Mouse (Mus musculus) heart, postnatal 0 days (tissue): ENCODE results near the gene Rpl22. TPM values are rescaled to one million over a fixed set of nuclear protein-coding genes. Genes with fewer than 3 reads are reported as not detected.

Experiments used
- ATAC-seq: fragments of 200-750 bp; cut with Nextera tagmentation; 2 replicates; pipeline ENCODE4 v1.8.0; 2017; ENCODE audit warnings: low read depth, moderate number of reproducible peaks, moderate library complexity; ENCODE audit not compliant: insufficient read depth
- DNase-seq: peaks from one replicate; pipeline ENCODE4 v3.0.0-alpha.2; 2016; ENCODE audit warnings: low spot score
- H3K27ac ChIP-seq: fragments of 300-500 bp; sonication (generic); 2 replicates; pipeline ENCODE4 v1.5.1; 2014; ENCODE audit warnings: low read depth, mild to moderate bottlenecking
- H3K27me3 ChIP-seq: fragments of 300-500 bp; sonication (generic); 2 replicates; pipeline ENCODE4 v1.6.1; 2014; ENCODE audit warnings: low read length, mixed read lengths; ENCODE audit not compliant: control insufficient read depth, insufficient read depth
- H3K36me3 ChIP-seq: fragments of 300-500 bp; sonication (generic); replicated peaks from 2 replicates; pipeline ENCODE4 v1.6.1; 2014; ENCODE audit warnings: low read length, mixed read lengths; ENCODE audit not compliant: control insufficient read depth, insufficient read depth
- H3K4me1 ChIP-seq: fragments of 300-500 bp; sonication (generic); 2 replicates; pipeline ENCODE4 v1.6.1; 2014; ENCODE audit warnings: antibody characterized with exemption; ENCODE audit not compliant: control insufficient read depth, insufficient read depth
- H3K4me2 ChIP-seq: fragments of 300-500 bp; sonication (generic); 2 replicates; pipeline ENCODE4 v1.6.1; 2014; ENCODE audit warnings: low read depth, mild to moderate bottlenecking, low read length, moderate library complexity
- H3K4me3 ChIP-seq: fragments of 300-500 bp; sonication (generic); 2 replicates; pipeline ENCODE4 v1.5.1; 2014; ENCODE audit warnings: low read depth, low read length
- H3K9ac ChIP-seq: fragments of 300-500 bp; sonication (generic); replicated peaks from 2 replicates; pipeline ENCODE4 v1.6.1; 2014; ENCODE audit warnings: low read depth, low read length, mixed read lengths
- H3K9me3 ChIP-seq: fragments of 300-500 bp; sonication (generic); replicated peaks from 2 replicates; pipeline ENCODE4 v1.6.1; 2016; ENCODE audit warnings: low read length; ENCODE audit not compliant: control insufficient read depth
- CTCF ChIP-seq: IDR thresholded peaks from 2 replicates; pipeline ENCODE4 v1.5.1; 2016; ENCODE audit warnings: antibody characterized with exemption, control low read depth, low read depth
- EP300 ChIP-seq: IDR thresholded peaks from 2 replicates; pipeline ENCODE4 v1.6.1; 2016; ENCODE audit warnings: antibody characterized with exemption, low read depth
- WGBS: fragments of 180-500 bp; shearing (Covaris S2); extraction: QIAGEN DNeasy Blood & Tissue Kit; methylation state at CpG from one replicate; pipeline ENCODE4 v1.1.7; 2014; 5-methylcytosine and 5-hydroxymethylcytosine counted together
- polyA plus RNA-seq: library from polyadenylated mRNA; unstranded; fragments of >200 nt; fragmentation: Nextera tagmentation; extraction: Ambion mirVana; gene quantifications from 2 replicates; pipeline ENCODE4 v1.2.1, GENCODE M21; 2015
- total RNA-seq: library from RNA; depleted of rRNA; stranded (reverse); fragments of >200 nt; gene quantifications from 2 replicates; pipeline ENCODE4 v1.2.3, GENCODE M21; 2014; ENCODE audit warnings: low replicate concordance

Gene Rpl22
- total and polyA plus RNA-seq, 2 experiments from 2014 or later: 118 to 224 TPM

GRCm38 (mm10) chr4:152307542-152307941 is 18.0 kb upstream of the Rpl22 start:
- Histone ChIP-seq H3K9ac (no peak overlapping the region), H3K27me3 (peaks cover 3% of the 10 kb centered on the region; the same call in 1 of the 2 replicates), H3K4me1 (no peaks in the 10 kb centered on the region), H3K4me3 (no peak overlapping the region), H3K27ac (no peak overlapping the region), H3K4me2 (no peak overlapping the region), H3K36me3 (peaks cover 73% of the 10 kb centered on the region), H3K9me3 (no peaks in the 10 kb centered on the region)
- 74% methylated on average over 9 of the region's 9 CpGs for WGBS
- TF ChIP-seq CTCF (no peak), EP300 (no peak)
- ATAC-seq (no peak), DNase-seq (no peak)

- Histone ChIP-seq H3K9me3 (no peaks in the 10 kb centered on the region), H3K36me3 (peaks cover 39% of the 10 kb centered on the region), H3K9ac (no peak overlapping the region), H3K4me1 (peaks cover 26% of the 10 kb centered on the region; the same call in 1 of the 2 replicates), H3K27me3 (peaks cover 25% of the 10 kb centered on the region), H3K27ac (no peak overlapping the region), H3K4me2 (no peak overlapping the region), H3K4me3 (no peak overlapping the region)
- TF ChIP-seq CTCF (no peak), EP300 (no peak)
- no peak for DNase-seq
- WGBS: 39% methylated on average over 14 of the region's 14 CpGs
- ATAC-seq: no peak
These were observed 13.4 kb upstream of the Rpl22 start for GRCm38 (mm10) chr4:152312186-152312585.

GRCm38 (mm10) chr4:152313211-152313632 is 12.3 kb upstream of the Rpl22 start:
- DNase-seq (no peak), ATAC-seq (no peak)
- Histone ChIP-seq H3K4me2 (peak overlapping the region; percentile 52), H3K4me1 (peaks cover 26% of the 10 kb centered on the region; the same call in 1 of the 2 replicates), H3K9ac (no peak overlapping the region), H3K27ac (no peak overlapping the region), H3K27me3 (peaks cover 25% of the 10 kb centered on the region), H3K36me3 (peaks cover 30% of the 10 kb centered on the region), H3K4me3 (peak overlapping the region; percentile 13), H3K9me3 (no peaks in the 10 kb centered on the region)
- no peak for TF ChIP-seq EP300
- no peak for TF ChIP-seq CTCF
- WGBS: 16% methylated on average over 29 of the region's 29 CpGs

- H3K9ac ChIP-seq: no peak overlapping the region
- TF ChIP-seq CTCF: peak; percentile 36
- no peak for TF ChIP-seq EP300
- peaks cover 26% of the 10 kb centered on the region; the same call in 1 of the 2 replicates for H3K4me1 ChIP-seq
- H3K27me3 ChIP-seq: peaks cover 25% of the 10 kb centered on the region
- ATAC-seq (no peak), DNase-seq (no peak)
- no peak overlapping the region; the same call in 1 of the 2 replicates for H3K4me3 ChIP-seq
- H3K36me3 ChIP-seq: peaks cover 24% of the 10 kb centered on the region
- H3K27ac ChIP-seq: no peak overlapping the region
- H3K4me2 ChIP-seq: no peak overlapping the region
- no peaks in the 10 kb centered on the region for H3K9me3 ChIP-seq
These were observed 11.6 kb upstream of the Rpl22 start for GRCm38 (mm10) chr4:152313934-152314333.

GRCm38 (mm10) chr4:152315498-152316213 is 9.9 kb upstream of the Rpl22 start:
- Histone ChIP-seq H3K9ac (peak overlapping the region; percentile 30; the same call in 1 of the 2 replicates), H3K9me3 (no peaks in the 10 kb centered on the region), H3K27ac (peak overlapping the region; percentile 99; the same call in 1 of the 2 replicates), H3K36me3 (peaks cover 14% of the 10 kb centered on the region), H3K4me2 (peak overlapping the region; percentile 76), H3K4me3 (peak overlapping the region; percentile 53), H3K27me3 (peaks cover 25% of the 10 kb centered on the region), H3K4me1 (peaks cover 26% of the 10 kb centered on the region; the same call in 1 of the 2 replicates)
- no peak for TF ChIP-seq EP300
- no peak for TF ChIP-seq CTCF
- 2% methylated on average over 43 of the region's 43 CpGs for WGBS
- ATAC-seq (no peak), DNase-seq (peak; percentile 43)

GRCm38 (mm10) chr4:152317631-152318033 is 7.9 kb upstream of the Rpl22 start:
- DNase-seq (peak; percentile 78), ATAC-seq (peak; percentile 78)
- no peaks in the 10 kb centered on the region for H3K36me3 ChIP-seq
- no peaks in the 10 kb centered on the region for H3K9me3 ChIP-seq
- peak overlapping the region; percentile 76 for H3K4me2 ChIP-seq
- peak overlapping the region; percentile 53 for H3K4me3 ChIP-seq
- peak overlapping the region; percentile 58 for H3K9ac ChIP-seq
- peaks cover 26% of the 10 kb centered on the region; the same call in 1 of the 2 replicates for H3K4me1 ChIP-seq
- 40% methylated on average over 6 of the region's 6 CpGs for WGBS
- H3K27me3 ChIP-seq: peaks cover 21% of the 10 kb centered on the region
- no peak for TF ChIP-seq CTCF
- TF ChIP-seq EP300: peak; percentile 76; the same call in 1 of the 2 replicates
- peak overlapping the region; percentile 99 for H3K27ac ChIP-seq
